Mouse (Mus musculus) left cerebral cortex, adult 11 months (tissue): ENCODE data around the gene Fam172a.
"Not testable (repeated sequence)": the region's sequence is repeated elsewhere in the genome, so short reads cannot be mapped to it uniquely, and the experiment has no call there.

Source experiments
- DNase-seq: peaks from one replicate; pipeline ENCODE4 v3.0.0; 2022; ENCODE audit warnings: low spot score

Gene Fam172a

DNA sequence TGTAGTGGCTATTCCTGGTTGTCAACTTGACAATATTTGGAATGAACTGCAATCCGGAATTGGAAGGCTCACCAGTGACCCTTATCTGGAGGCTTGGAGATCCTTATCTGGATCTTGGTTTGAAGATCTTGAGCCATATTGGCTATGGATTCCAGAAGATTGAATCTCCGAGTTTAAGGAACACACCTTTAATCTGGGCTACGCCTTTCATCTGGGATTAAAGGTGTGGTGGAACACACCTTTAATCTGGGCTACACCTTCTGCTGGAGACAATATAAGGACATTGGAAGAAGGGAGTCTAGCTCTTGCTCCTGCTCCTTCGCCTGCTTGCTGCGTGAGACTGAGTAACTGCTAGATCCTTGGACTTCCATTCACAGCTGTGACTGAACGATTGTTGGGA lies at the start of gene Fam172a:
Fam172a (plus strand) TSS at position 301 of the 400 bp plus-strand sequence.
- not testable (repeated sequence) for DNase-seq

DNA sequence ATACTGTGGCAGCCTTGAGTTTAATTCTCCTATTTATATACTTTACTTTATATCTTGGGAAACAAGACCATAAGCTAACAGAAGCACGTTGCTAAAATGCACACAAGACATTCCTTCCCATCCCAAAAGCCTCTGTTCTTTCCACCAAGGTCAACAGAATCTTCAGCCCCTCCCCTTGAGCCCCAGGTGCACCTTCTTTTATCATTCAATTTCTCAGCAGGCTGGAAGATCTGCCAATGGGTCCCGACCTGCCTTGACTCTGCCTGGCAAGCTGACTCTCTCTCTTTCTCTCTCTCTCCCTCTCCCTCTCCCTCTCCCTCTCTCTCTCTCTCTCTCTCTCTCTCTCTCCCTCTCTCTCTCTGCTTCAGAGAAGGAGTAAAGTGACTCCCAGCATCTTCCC lies 13.2 kb upstream of the Fam172a start:
- DNase-seq: no peak

DNA sequence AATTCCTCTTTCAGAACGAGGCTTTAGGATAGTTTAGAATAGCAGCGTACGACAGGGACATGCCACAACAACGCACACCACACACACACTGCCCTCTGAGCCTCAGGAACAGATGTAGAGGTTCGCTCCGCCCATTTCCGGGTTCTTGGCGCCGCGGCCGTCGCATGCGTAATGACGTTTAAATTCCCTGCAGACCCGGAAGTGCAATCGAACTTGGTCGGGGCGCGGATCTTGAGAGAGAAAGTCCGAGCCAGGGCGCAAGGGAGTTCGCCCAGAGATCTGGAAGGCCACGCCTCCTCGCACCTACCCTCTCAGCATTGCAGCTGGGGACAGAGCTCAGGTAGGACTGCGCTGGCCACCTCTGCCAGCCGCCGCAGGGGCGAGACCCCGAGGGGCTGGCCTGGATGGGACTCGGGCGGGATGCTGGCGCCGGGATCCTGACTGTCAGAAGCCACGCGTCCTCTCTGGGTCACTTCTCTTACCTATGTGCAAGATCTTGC lies 6.7 kb downstream of the Fam172a start:
- peak; percentile 86 for DNase-seq

DNA sequence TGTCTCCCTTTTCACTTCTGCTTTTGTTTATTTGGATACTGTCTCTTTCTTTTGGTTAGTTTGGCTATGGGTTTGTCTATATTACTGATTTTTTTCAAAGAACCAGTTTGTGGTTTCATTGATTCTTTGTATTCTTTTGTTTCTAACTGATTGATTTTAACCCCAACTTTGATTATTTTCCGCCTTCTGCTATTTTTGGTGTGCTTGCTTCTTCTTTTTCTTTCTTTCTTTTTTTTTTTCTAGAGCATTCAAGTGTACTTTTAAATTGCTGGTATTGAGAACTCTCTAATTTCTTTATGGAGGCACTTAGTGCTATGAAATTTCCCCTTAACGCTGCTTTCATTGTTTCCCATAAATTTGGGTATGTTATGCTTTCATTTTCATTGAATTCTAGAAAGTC lies 15.7 kb downstream of the Fam172a start:
- no peak for DNase-seq

DNA sequence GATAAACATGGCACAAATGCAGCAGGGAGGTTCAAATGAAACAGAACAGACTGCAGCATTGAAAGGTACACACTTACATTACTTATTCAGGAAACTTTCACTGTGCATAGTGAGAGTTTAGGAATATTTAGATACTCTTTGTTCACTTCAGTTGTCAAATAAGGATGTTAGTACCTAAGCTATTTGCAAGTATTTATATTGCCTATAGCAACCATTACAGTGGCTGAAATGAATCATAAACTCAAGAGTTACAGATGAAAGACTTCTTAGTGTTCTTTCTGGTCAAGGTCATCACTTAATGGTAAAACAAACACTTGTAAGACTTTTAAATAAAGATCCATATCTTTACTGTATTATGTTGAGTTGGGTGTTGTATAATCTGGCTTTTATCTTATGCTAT lies 41.0 kb downstream of the Fam172a start:
- DNase-seq: no peak

DNA sequence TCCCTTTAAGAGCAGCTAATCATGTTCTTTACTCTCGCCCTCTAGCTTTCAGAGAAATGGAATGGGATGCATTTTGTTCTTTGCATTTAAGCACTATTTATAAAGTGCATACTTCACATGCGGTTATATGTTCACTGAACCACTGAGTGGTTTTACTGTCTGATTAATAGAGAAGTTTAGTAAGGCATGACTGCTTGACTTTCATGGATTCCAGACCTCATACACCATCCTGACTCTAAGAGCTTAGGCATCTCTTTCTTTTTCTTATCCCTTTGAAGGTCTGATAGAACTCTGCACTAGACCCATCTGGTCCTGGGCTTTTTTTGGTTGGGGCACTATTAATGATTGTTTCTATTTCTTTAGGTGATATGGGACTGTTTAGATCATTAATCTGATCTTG lies 75.8 kb downstream of the Fam172a start:
- no peak for DNase-seq

DNA sequence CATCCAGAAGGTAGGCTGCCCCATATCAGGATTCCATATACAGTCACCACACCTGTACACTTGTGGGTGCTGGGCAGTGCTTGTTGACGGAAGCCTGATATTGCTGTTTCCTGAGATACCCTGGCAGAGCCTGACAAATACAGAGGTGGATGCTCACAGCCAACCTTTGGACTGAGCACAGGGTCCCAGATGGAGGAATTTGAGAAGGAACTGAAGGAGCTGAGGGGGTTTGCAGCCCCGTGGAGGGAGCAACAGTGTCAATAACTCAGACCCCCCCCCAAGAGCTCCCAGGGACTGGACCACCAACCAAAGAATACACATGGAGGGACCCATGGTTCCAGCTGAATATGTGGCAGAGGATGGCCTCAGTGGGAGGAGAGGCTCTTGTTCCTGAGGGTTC lies 105.5 kb downstream of the Fam172a start:
- DNase-seq: not testable (repeated sequence)

DNA sequence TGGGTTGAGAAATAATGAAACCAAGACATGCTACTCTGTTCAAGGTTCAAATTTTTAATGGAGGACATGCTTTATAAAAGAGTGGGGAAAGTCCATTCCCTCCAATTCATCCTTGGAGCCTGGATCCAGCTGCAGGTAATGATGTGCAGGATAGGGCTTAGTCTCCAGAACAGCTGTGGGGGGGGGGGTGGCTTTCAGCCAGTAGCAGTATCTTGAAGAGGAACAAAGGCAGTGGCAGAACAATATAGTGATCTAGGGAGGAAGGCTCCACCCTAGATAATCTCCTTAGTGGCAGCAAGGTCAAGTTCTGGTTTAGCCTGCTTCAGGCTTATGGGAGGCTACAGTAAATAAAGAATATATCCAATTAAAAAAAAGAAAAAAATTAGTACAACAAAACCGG lies 108.6 kb downstream of the Fam172a start:
- no peak for DNase-seq

DNA sequence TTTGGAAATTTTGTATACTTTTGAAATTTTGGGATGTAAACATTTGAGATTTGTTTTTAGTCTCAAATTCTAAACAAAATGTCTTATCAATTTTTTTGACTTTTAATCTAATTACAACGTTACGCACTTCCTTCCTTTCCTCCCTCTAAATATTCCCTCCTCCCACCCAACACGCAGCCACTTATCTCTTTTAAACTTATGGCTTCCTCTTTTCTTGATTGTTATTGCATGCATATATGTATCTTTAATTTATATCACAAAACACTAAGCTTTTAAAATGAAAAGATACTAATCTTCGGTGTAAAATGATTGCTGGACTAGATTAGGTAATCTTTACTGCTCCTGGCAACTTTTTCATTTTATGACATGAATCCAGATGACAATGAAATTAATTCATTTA lies 124.3 kb downstream of the Fam172a start:
- DNase-seq: no peak

DNA sequence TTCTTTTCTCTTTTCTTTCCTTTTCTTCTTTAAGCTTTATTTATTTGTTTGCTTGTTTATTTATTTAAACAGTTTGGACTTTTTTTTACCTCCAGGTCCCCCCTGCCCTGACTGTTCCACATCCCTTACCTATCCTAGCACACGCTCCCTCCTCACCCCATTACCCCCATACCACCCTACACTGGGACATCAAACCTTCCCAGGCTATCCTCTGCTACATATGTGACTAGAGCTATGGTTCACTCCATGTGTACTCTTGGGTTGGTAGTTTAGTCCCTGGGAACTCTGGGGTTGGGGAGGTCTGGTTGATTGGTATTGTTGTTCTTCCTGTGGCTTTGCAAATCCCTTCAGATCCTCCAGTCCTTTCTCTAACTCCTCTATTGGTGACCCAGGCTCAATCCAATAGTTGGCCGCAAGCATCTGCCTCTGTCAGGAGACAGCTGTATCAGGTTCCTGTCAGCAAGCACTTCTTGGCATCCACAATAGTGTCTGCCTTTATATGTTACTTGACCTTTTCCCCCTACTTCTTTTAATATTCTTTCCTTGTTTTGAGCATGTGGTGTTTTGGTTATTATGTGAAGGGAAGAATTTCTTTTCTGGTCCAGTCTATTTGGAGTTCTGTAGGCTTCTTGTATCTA lies 141.3 kb downstream of the Fam172a start:
- DNase-seq: no peak

DNA sequence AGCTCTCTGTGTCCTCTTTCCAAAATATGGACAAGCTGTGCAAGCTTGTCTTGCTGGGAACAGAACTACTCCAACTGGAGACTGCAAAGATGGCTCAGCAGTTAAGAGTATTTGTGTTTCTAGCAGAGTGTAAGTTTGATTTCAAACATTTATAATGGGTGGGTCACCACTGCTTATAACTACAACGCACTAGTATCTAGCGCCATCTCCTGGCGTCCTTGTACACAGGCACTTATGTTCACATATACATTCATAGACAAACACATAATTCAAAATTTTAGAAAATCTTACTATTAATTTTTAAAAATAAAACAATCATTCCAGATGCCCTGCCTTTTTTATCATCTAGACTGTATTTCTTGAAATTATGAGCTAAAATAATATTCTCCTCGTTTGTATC lies 147.0 kb downstream of the Fam172a start:
- DNase-seq: no peak

DNA sequence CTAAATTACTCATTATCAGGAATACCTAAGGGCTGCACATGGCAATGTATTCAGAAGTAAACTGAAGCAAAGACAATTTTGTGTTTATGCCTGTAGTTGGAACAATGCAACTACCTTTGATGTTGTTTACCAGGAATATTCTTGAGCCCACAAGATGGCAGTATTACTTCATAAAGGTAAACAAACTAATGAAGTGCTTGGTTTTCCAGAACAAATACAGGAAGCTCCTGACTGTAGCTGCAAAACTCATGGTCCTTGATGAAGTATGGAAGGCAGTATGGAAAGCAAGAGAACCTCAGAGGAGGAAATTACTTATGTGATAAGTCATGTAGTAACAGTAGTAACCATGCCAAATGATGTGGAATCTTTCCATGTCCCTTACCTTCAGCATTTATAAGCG lies 163.0 kb downstream of the Fam172a start:
- no peak for DNase-seq

DNA sequence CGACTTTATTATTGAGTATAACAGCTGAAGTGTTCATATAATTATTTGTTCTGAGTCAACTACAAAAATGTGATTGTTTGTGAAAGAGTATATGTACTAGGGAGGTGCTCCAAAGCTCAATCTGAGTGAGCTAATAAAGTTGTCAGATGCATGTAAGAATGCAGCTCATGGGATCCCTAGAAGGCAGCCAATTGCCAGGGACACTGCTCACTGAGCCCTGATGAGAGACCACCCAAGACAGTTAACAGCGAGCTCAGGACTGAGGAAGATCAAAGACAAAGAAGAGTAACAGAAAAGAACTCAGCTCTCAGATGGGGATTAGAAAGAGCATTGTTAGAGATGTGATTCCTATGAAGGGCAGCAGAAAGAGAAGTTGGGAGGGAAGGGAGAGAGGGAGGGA lies 166.5 kb downstream of the Fam172a start:
- DNase-seq: no peak

DNA sequence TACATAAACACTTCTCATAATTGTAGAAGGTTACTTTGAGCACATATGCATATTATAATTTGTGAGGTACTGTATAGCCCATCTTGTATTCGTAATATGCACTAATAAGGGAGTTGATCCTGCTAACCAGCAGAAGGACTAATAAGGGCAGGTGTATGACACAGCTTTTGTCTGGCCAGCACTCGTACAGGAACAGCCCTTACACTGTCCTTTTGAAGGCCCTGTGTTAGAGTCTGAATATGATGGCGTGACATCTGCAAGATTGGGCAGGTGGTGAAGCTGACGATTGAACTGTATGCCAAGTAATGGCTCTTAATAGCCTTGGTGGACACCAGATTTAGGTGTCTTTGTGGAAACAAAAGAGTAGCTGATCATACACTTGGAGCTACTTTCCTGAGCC lies 176.3 kb downstream of the Fam172a start:
- no peak for DNase-seq

DNA sequence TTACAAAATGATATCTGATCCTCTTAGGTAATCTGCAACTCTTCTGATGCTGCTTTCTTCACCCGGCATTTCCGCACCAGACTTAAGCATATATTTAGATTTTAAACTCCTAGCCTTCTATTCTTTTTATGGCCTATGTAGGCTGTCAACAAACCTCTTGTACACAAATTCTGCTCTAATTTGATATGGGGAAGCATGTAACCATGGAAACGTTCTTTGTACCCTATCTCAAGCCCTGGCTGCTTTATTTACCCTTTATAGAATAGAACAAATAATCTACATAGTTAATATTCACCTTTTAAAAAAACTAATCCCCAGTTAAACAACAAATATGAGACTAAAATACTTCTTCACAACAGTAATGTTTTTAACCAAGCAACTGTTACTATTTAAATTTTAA lies 176.7 kb downstream of the Fam172a start:
- DNase-seq: no peak

DNA sequence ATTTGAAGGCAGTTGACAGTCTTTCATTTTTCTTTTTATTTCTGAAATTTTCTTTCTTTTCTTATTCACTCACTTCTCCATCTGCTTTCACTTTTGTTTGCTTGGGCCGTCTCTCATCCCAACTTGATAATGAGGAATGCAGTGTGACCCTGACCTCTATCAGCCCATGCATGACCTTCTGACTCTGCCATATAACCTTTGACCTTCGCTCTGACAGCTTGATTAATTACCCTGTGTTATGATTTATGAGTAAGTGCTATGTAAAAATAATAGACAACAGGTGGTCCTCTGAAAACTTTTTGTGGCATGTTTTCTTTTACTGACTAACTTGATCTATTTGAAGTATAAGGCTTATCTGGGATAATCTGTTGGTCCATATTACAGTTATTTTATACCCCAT lies 195.8 kb downstream of the Fam172a start:
- no peak for DNase-seq

DNA sequence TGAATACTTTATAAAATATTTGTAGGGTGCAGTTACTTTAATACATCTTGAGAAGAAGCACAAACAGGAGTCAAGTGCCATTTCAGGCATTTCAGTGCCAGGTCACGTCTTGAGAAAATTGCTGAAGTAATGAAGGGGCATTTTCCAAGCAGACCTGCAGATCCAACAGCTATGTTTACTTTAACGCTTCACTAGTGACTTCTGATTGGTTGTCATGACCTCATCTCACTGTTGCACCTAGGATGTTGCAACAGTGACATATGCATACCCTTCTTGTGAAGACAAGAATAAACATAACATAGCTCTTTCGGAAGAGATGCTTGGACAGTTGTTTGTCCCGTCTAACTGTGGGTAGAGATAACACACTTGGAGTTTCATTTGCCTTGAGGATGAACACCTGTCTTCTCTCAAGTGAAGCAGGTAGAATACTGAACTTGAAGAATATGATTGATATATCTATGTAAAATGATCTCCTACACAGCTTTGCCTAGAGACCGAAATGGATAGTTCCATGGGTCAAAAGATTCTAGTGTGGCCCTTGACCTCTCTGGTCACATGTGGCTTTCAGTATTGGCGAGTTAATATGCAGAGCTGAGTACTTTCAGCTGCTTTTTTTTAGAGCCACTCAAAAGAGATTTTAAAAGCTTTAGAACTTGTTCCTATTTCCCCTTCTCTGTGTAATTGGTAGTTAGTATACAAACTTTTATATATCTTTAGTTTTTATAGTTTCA lies 196.4 kb downstream of the Fam172a start:
- no peak for DNase-seq

DNA sequence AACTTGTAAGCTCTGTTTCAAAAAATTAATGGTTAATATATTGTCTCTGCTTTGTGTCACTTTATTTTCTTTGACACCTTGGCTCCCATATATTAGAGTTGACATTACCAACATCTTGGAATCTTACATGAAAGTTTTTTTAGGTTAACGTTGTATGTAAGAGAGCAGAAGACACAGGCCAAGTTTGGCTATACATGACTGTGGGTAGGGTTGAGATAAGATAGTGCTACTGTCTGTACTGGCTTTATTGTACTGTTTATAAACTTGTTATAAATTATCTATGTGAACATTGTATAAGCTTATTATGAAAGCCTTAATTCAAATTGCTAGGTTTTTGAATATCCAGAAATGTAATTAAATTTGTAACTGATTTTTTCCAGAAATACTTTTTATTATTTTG lies 197.9 kb downstream of the Fam172a start:
- no peak for DNase-seq

DNA sequence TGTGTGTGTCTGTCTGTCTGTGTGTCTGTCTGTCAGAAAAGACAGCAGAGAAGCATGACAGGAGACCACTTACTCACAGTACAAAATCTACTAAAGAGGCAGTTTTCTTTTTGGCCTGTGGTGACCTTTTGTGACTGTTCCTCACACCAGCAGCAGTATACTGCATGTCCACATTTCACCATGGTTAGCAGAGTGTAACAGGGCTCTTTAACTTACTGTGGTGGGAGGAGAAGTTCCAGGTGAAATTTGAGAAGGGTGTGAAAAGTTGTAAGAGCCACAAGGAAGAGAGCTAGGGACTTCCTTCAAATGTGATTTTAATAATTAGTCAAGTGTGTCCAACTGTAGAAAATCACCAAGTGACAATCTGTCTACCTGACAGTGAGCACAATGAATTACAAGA lies 199.0 kb downstream of the Fam172a start:
- DNase-seq: no peak

DNA sequence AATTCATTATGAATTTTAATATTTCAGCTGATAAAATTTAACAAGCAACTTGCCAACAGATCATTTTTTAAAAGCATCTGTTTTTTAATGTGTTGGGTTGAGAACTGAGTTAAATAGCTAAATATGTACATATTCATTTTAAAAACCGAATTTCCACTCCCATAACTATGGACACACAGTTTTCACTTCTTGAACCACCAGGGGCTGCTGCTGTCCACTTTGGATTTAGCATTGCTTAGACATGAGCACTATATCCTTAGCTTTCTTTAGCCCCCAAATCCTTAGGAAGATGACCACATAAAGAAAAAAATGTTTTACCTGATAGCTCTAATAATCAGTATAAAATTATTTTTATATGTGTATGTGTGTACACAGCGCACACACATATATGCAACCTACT lies 207.4 kb downstream of the Fam172a start:
- DNase-seq: no peak

DNA sequence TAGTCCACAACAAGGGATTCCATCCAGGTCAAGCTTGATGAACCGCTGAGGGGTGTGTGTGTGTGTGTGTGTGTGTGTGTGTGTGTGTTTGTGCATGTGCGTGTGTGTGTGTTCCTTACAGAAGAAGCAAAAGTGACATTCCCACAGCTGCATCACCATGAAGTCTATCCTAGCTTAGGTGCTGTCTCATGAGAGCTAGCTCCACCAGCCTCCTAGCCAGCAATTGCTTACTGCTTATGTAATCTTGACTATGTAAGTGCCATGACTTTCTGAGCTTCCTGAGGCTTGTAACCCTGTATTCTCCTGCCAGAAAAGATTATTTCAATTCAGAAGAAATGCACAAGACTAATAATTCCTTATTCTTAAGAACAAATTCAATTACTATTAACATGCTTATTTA lies 221.0 kb downstream of the Fam172a start:
- DNase-seq: no peak

DNA sequence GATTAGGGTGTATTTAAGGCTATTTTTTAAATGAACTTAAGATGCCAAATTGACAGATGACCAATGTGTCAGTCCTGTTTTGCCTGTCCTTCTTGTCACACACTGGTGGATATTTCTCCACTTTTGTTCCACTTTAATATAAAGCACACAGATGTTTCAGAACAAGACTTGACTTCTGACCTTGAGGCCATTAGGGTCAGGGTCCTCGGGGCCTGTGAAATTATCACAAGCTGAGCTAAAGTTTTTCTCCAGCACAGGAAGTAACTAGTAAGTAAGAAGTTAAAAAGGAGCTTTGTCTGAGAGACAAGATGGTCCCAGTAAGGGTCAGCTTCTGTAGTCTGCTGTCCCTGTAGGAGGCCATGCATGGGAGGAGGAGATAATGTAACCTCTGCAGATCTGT lies 255.8 kb downstream of the Fam172a start:
- no peak for DNase-seq

DNA sequence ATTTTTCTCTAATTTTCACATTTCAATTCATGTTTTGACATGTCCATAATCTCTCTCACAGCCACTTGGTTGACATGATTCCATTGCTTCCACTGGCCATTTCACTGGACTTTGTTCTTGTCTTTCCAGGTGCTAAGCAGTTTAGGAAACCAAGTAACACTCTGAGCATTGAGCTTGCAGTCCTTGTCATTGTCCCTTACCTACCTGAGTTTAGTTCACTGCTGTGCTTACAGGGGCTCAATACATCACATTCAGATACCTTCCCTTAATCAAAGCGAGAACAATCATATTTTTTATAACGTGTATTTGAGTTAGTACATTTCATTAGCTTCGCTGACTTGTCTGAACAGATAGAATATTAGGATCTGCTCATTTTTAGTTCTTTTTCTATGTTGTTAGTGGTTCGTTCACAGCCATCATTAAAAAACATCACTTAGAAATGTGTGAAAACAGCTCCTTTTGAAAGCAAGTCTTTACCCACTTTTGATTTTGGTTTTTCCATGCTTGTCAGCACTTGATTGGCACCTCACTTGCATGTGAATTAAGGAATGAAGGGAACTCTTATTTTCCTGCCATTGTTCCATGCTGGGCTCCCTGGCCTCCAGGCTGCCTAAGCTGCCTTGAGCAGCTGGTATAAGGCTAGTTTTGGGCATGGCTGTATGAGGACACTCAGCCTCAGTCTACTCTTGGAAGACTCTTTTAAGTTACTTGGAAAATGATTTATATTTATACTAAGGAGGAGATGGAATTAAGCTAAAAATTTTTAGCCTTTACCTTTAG lies 257.9 kb downstream of the Fam172a start:
- no peak for DNase-seq
